Mouse (Mus musculus) cerebellum, postnatal 14 days (tissue): ENCODE measurements around the gene D7Ertd443e.

Experiments used
- DNase-seq, 2 experiments: peaks; one replicate each; pipeline ENCODE4 v3.0.0; 2021; ENCODE audit warnings: mixed read lengths in 2 of 2

Gene D7Ertd443e

GRCm38 (mm10) chr7:134385561-134385960 is at the start of gene D7Ertd443e:
Gene D7Ertd443e (minus strand): TSS chr7:134385661.
- no peak for DNase-seq

DNA sequence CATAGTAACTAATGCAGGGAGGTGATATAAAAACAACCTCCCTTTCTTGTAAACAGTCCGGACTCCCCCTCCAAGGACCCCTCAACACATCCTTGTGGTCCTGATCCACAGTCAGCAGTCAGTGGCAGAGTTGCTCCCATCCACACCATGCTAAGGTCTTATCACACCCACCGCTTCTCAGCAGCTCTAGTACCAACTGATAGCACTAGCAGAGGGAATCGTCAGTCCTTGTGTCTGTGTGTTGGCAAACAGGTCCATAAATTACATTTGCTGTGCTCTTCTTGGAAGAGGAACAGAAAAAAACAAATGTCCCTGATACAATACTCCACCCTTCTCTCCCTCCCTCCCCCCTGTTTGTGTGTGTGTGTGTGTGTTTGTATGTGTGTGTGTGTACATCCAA is 46.2 kb upstream of the D7Ertd443e start:
- DNase-seq, result no peak

DNA sequence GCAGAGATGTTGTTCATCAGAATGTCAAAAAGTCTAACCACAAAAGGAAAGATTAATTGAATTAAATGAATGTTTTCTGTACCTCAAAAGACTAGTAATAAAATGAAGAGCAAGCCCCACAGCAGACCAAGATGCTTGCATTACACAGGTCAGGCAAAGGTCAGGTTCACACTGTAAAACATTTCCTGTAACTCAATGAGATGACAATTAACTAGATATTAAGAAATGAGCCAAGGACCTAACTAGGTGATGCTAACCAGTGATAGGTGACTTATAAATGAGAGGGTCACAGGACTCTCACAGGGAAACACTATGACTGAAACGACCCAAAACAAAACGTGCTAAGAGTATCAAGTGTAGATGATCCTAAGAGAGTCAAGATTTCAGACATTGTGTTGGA is 43.2 kb upstream of the D7Ertd443e start:
- no peak for DNase-seq

- no peak for DNase-seq
Measured at GRCm38 (mm10) chr7:134415014-134415413, 29.6 kb upstream of the D7Ertd443e start.

DNA sequence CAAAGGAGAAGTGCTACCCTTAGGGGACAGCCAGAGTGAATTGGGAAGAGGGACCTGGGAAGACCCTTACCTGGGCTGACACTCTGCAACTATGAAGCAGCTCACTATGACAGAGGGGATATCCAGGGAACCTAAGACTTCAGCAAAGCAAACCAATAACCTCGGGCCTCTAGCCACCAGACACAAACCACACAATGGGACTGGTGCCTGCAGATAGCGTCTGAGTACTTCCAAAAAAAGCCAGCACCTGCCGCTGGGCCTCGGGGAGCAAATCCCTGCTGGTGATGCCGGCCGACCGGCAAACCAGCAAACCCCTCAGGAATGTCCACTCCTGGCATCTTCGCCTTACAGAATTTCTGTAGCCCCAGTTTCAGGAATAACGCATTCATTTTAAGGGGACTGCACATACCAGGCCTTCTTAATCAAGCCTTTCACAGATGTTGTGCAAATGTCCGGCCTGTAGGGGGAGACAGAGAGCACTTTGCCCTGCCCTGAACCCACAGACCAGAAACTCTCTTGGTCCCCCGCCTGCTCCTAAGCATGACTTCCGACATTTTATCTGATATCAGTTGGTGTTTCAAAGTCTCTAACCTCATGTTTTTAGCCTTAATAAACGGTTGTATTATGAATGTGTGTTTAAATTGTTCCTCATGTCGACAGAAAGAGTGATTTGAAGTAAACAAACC is 28.7 kb upstream of the D7Ertd443e start:
- DNase-seq, result peak; percentile 34 to 42

GRCm38 (mm10) chr7:134408641-134409040 is 23.2 kb upstream of the D7Ertd443e start:
- peak; percentile 92 to 95 for DNase-seq

DNA sequence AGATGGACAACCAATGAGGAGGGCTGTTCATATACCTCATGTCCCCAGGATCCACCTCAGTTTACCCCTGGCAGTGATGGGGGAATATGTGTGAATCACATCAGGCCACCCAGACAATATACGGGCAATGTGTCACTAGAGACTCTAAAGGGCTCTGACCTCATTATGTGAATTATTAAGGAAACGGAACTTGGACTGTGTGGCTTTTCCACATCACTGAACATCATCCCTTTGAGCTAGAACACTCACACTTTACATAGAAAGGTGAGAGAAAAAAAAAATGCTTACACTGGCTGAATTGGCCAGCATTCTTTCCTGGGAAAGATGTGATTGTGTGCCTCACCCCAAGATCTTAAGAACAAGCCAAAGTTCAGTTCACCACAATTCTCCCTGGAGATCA is 15.3 kb upstream of the D7Ertd443e start:
- no peak for DNase-seq

DNA sequence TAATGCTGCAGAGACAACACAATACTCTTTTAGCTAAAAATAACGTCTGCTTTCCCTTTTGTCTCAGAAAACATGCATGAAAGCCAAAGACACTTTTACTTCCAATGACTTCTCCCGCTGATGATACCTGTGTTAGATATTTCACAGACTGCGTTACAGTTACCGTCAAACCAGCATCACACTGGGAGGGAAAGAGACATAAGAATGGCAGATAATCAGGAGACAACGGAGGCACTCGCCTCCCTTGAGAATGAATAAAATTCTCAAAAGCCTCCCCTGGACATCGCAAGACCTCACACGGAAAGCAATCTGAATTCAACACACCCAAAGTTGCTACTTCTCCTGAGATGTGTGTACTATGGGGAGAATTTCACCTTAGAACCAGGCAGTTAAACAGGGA is 11.3 kb upstream of the D7Ertd443e start:
- DNase-seq, result no peak

- DNase-seq, result no peak
Measured at GRCm38 (mm10) chr7:134382791-134383190, 2.7 kb downstream of the D7Ertd443e start.

- DNase-seq, result peak; percentile 92 to 97
Measured at GRCm38 (mm10) chr7:134381407-134381861, 4.0 kb downstream of the D7Ertd443e start.

DNA sequence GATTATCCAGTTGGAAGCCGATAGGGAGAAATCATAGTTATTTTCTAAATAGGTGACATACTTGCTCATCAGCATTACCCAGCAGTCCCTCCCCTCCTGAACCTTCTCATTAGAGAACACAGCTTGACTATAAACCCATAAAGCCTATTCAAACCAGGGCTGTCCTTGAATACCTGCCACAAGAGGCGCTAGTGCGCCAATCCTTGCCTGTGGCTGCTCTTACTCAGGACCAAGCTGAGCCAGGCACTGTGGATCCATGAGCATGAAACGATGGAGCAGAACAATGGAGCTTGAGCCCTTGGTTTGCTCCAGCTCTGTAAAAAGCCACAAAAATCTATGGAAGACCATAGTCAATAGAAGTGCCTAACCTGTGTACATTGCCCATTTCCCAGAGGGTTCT is 7.2 kb downstream of the D7Ertd443e start:
- DNase-seq, result peak; percentile 82 to 85

DNA sequence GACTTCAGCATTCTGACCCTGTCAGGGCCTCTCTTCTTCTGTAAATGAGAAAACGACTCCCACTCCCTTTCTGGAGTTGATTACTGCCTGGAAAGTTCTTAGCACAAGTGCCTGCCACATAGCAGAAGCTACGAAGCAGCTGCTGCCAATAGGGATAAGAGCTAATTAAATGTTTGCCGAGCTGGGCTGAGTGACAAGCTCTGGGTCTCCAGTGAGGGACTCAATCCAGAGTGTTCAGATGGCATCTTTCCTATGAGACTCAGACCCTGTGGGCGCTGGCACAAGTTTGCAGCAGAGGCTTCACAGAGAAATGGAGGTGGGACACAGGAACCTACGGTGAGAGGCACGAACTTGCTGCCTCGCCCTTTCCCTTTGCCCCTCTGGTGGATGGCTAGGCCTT is 8.7 kb downstream of the D7Ertd443e start:
- peak; percentile 36 to 38 for DNase-seq

DNA sequence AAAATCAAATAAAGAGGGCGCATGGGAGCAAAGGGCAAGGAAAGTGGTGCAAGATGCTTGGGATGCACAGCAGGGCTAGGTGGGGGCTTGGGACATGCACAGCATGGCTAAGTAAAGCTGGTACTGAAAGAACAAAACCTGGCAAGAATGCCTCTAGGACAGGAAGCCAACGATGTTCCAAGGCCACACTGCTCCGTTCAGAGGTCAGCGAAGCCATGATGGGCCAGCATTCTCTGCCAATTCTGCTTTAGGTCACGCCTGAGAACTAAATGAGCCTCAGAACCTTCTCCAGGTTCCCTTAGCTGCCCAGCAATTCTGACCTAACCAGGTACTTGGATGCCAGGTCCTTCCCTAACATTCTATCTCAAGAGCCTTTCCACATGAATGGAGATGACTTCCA is 13.2 kb downstream of the D7Ertd443e start:
- DNase-seq, result no peak

- DNase-seq, result peak; percentile 69 to 73
Measured at GRCm38 (mm10) chr7:134369241-134369640, 16.2 kb downstream of the D7Ertd443e start.

DNA sequence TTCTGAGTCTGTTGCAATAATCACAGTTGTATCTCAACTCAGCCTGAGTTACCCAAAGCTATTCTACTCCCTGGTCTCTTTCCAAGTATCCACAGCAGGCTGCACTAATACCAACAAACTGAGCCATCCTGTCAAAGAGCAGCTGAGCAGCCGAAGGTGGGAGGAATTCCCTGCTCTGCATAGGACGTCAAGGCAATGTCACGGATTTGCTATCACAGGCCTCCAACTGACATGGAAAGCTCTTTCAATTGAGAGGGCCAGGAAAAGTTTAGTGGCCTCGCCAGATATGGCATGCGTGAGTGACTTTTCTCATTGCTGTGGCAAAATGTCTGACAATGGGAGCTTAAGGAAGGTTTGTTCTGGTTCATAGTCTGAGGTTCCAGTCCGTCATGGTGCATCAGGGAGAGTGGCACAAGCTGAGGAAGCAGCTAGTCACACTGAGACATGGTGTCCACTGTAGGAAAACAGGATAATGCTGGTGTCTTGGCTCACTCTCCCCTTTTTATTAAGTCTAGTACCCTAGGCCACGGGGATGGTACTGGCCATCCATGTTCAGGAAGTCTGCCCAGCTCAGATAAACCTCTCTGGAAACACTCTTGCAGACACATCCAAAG is 23.1 kb downstream of the D7Ertd443e start:
- no peak for DNase-seq

DNA sequence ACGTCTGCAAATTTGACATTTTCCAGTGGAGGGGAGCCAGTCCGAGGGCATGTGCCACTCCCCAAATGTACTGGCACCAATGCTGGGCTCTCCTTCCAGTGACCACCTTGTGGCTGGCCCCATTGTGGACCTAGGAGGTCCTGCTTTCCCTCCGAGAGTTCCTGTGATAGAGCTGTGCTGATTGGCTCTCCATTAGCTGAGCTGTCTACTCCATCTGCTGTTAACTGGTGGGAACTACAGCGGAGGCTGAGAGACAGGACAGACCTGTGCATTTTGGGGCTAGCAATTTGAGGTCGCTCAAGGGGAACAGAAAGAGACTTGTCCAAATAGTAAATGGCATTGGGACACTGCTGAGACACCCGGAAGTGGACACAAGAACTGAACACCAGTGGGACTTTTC is 36.6 kb downstream of the D7Ertd443e start:
- peak; percentile 77 to 79 for DNase-seq

GRCm38 (mm10) chr7:134342202-134342601 is 43.3 kb downstream of the D7Ertd443e start:
- DNase-seq, result peak; percentile 51 to 76

- no peak for DNase-seq
Measured at GRCm38 (mm10) chr7:134335951-134336350, 49.5 kb downstream of the D7Ertd443e start.

DNA sequence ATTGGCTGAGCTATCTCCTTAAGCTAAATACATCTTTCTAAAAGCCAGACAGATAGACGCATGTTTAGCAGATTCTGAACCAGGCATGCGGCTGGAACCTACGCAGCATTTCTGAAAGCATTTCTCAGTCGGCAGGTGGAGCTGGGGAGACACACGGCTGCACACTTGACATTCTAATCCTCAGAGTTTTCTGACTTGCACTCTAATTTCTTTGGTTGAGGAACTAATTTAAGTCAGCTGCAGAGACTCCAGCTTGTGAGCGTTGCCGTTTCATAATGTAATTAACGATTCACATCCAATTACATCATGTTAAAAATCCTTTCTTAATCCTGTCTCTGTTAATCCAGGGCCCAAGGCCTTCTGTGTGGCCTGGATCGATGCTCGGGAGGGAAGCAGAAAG is 64.5 kb downstream of the D7Ertd443e start:
- peak; percentile 9 to 29 for DNase-seq

DNA sequence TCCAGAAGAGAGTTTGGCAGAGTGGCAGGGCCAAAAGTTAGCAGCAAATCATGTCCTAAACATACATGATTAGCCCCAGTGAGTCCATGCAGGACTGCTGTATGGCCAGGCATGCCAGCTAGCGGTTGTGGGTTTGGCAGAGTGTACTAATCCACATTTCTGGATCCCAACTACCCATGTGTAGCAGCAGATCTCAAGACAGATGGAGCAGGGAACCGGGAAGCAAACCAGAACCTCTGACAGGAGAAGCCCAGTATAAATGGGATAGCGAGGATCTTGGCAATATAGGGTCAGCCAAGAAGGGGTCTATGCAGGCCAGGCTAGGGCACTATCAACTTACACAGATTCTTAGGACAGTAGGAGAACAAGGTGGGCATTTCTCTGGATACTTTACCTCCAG is 83.4 kb downstream of the D7Ertd443e start:
- peak; percentile 54 to 62 for DNase-seq

DNA sequence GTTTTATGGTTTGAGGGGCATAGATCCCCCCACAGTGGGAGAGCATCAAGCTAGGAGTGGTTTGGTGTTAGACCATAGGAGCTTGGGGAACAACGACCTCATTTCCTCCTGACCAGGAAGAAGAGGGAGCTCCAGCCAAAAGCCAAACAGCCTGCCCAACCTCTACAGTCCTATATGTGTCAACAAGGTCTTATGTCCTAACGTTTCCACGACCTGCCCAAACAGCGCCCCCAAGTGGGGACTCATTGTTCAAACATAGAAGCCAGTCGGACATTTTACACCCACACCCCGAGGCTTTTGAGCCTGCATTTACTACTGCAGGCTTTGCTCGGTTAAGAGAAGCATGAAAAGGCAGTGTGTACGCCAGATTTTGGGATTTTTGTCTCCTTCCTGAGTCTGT is 84.2 kb downstream of the D7Ertd443e start:
- DNase-seq, result peak; percentile 35 to 67

GRCm38 (mm10) chr7:134292750-134293149 is 92.7 kb downstream of the D7Ertd443e start:
- no peak for DNase-seq

DNA sequence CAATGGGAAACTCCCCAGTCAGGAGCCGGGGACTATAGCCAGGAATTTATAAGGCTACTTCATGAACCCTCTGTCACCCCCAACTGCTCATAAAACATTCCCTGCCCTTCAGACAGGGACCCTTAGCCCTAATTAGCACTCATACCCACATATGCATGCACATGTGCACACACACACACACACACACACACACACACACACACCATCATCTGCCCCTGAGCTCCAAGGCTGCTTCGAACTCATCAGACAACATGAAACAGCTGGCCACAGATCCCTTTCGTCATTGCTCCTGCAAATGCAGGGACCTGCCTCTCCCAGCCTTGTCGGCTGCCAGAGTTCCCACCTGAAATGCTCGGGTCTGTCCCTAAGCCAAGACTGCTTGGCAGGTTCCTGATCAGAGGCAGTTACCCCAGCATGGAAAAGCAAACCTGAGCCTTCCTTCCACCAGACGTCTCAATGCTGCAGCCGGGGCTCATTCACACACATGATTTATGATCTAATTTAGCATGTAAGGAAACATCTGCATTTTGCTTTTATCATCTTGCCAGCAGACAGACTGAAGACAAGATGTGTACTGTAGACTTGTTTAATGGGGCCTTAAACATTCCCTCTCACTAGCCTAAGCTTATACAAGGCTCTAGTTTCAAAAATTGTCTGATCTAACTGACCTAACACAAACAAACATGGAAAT is 95.7 kb downstream of the D7Ertd443e start:
- no peak for DNase-seq

DNA sequence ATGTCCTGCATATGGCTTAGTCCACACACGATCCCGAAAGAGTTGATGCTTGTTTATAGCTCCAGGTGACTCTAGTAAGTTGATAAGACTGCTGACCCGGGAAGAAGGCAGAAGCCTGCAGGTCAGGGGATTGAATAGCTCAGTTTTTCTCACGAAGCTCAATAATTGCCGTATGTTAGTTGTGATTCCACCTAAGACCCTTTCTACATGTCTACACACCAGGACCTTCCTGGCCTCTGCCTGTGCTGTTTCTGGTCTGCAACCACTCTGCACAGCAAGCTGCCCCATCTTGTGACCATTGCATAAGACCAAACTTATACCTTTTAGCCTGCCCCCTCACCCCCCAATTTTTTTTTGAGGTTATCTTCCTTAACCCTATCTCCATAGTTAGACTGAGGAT is 96.3 kb downstream of the D7Ertd443e start:
- no peak for DNase-seq
